Mouse (Mus musculus): ENCODE results near the gene Frem1. TPM values are rescaled to one million over a fixed set of nuclear protein-coding genes. Genes with fewer than 3 reads are reported as not detected.
A peak's percentile ranks its signal among the peaks of the same experiment; 100 is the strongest.

The Frem1 gene
- total RNA-seq, 2 experiments from 2014 or later = 0.95 to 1.8 TPM

DNA sequence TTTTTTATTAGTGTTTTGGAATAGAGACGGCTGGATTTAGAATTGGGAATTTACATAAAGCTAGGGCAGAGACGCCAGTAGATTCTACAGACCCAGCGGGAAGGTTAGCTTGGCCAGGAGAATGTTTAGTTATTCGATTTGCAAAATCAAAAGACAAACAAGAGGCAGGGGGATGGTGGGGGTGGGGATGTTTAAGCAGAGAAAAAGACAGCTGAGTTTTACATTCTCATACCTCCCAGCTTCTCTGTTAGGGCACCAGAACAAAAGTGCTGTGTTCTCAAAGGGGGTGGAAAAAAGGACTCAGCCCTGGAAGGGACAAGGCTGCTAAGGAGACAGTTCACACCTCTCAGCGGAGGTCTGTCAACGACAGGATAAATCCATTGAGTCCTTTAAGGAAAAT is 180.0 kb downstream of the Frem1 start:
- DNase-seq = no peak

DNA sequence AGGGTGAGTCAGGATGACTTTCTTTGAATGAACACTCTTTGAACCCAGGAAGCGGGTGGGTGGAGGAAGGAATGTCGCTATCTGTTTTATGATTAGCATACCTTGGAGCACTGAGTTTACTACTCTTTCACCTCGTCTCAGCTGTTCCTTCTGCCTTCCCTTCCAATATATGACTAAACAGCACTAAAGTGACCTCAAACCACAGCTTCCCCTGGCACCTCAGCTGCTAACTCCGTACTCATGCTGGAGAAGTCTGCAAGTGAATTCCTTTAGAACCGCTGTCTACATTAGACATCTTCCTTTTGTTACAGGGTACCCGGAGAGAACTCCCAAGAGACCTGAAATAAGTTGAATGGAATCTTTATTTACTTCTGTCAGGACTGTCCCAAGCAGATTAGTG is 181.2 kb downstream of the Frem1 start:
- no peak for DNase-seq

DNA sequence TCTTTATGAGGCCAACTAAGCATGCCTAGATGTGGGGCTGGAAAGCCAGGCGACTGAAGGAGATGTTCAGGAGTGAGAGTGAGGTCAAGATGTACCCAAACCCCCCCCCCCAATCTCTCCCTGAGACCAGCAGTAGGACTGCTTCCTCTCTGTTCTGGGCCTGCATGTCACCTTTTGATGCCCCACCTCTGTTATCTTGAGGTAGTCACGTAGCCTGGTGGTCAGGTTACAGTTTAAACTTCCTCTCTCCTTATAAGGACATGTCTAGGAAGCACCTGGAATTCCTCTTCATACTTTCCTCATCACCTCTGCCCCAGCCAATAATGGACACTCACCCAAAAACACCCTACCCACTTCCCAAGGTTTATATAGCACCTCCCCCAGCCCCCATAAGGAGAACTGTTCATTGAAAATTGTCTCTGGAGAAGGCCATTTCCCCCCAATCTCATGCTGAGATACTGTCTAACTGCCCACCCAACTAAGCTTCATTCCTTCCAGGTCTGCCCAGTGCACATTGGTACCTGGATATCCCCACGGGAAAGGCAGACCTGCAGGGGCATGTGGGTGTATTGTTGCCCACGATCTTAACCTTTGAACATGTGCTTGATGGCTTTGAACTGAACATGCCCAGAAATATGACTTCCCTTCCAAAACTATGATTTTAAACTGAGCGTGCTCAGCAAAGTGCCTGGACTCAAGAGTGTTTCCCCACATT is 184.3 kb downstream of the Frem1 start:
- DNase-seq = no peak

DNA sequence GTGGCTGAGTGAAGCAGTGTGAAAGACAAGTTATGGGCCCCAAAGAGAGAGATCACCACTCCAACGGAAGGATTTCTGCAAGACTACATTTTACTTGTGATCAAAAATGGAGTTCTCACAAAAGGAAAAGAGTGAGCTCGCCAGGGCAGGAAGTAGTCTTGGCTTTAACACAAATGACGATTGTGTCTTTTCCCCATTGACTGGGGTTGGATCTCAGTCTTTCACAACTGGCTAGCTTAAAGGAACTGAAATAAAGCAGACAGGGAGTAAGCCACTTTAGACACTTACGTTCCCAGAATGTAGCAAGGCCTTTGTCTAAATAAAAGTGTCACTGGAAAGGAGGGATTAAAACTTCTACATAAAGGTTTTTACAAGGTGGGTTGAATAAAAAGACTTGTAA is 185.0 kb downstream of the Frem1 start:
- DNase-seq = no peak

DNA sequence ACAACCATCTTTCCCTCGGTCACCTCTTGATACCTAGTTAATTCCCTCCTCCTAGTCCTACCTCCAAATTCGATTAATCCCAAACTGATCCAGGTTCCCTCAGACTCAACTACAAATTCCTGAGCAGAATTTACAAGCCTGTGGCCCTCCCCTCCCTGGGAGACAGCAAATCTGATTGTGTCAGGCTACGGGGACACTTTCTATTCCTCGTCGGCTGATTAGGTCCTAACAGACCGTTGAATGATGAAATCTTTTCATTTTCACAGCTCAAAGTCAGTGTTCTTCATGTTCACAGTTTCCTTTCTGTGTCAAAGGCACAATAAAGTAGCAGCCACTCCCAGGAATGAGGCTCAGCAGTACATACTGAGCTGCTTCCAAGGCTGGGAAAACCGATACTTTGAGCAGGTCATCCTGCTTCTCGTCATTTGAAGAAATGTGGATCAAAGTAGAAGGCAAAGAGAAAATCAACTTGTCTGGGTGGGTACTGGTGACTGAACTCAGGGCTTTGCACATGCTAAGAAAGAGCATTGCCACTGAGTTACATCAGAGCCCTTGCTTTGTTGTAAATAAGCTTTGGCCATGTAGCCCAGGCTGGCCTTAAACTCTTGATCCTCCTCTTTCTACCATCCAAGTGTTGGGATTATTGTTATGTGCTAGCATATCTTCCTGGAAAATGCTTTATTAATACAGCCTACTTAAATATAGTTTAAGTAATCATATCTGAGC is 187.0 kb downstream of the Frem1 start:
- DNase-seq = no peak

DNA sequence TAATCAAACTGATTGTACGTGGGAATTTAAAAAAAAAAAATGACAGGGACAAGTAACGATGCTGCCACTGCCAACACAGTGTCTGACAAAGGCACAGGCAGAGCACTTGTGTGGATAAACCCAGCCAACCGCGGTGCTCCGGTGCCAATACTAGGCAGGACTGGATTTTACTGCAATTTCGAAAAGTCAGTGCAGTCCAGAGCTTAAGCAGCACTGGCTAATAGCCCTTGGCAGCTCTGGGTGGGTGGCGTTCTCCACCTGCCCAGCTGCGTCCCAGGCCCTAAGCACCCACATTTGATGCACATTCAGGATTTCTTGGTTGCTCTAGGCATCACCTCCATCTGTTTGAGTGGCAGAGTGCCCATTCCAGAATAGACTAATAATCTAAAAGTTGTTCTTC is 188.8 kb downstream of the Frem1 start:
- DNase-seq = no peak

DNA sequence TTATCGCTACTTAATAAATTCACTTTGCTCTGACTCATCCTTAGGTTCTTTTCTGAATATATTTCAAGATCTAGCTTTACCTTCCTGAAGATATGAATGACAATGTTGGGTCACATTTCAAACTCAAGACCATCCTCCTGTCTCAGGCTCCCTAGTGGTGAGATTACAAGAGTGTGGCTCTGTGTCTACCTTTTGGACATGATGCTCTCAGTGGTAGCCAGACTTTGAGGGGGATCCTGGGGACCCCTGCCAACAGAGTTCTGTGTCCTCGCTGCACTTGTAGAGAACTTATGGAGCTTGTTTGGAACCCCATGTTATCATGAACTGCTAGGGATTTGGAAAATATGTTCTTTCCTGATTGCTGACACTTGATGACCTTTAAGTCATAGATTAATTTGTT is 190.7 kb downstream of the Frem1 start:
- no peak for DNase-seq

DNA sequence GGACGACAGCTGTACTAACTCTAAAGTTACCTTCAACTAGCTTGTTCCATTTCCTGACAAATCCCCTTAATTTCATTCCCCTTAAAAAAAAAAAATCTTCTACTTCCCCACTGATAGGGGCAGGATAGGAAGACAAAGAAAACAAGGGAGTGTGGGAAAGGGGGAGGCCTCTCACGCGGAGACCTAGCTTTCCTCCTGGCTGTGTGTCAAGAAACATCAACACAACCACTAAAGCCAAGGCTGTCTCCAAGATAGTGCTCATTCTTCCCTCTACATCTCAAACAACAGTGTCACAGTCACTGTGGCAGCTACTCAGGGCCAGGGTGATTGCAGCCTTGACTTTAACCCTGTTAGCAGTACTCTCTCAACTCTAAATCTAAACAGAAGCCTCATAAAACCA is 191.6 kb downstream of the Frem1 start:
- DNase-seq = peak in 1 of 2 experiments; percentile 10

DNA sequence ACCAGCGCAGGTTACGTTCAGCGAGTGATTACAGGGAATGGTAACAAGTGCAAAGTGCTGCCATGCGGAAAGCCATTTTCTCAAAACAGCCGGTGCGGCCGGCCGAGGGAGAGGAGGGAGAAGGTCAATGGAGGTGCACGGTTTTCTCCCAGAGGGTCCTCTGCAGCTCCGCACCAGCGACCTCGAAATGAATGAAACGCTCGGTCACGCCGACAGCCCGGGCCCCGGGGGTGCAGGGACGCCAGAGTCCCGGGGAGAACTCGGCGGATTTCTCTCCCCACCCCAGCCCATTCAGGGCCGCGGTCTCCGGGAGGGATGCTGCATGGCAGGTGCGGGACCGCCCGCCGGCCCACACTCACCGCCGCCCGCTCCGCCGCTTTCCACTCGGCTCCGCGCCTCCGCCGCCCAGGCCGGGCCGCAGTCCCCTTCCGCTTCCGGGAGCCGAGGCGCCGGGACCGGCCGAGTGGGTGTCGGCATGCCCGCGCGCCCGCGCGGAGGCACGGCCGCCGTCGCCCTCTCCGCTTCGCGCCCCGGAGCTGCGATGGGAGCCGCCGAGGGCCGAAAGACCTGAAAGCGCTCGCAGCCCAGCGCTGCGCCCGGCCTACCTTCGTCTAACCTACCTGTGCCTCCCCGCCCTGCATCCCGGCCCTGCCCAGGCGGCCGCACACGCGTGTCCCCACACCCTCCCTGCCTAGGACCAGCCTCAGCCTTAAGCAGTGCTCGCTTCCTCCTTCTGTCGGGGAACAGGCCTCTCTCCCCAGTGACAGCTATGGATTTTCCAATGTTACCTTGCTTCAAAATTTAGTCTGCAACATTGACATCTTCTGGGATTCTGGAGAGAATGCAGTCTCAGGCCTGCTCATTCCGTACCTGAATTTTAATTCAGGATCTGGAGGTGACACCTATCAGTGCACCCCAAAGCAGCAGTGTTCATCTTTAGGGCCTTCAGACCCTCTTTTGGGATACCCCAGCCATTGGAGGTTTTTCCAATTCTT is 192.7 kb downstream of the Frem1 start, which contains the start of gene Zdhhc21:
Gene Zdhhc21, minus strand, starts transcription at position 828 of the 995 bp plus-strand sequence.
- peak; percentile 89 for DNase-seq

- DNase-seq = no peak
These were observed 193.6 kb downstream of the Frem1 start for GRCm38 (mm10) chr4:82858431-82859010.

- no peak for DNase-seq
These were observed 195.2 kb downstream of the Frem1 start for GRCm38 (mm10) chr4:82856986-82857385.

GRCm38 (mm10) chr4:82853809-82854208 is 198.3 kb downstream of the Frem1 start:
- no peak for DNase-seq

DNA sequence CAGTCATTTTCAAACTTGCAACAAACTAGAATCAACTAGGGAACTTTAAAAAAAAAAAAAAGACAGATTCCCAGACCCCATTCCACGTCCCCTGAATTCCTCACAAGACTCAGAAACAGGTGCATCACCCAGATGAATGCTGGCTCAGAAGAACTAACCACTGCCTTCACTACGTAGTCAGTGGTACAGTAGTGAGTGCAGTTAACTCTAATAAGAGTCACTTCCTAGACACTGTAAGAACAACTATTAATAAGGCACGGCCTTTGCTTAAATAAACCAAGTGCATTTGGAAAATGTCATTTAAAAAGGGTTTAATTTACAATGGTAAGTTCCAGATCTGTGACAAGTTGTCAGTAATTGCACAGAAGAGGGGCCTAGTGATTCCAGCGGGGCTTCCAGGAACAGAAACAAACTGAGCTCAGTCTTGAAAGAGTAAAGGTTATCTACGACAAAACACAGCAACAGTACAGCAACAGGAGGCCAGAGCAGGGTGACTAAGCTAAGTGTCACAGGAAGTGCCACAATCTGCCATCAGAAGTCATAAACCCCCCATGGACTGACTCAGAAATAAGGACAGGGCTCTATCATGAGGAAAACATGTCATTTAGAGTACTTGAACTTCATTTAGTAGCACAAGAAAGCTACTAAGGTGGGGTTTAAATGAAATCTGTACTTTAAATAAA is 203.4 kb downstream of the Frem1 start:
- peak; percentile 25 to 26 for DNase-seq

Other genes starting within 250 kb of the Frem1 start
- gene Zdhhc21, start 192.4 kb downstream of the Frem1 start, total RNA-seq (2021) = 10 to 100 TPM; 19.0 to 20.3 TPM
- not detected for gene Cer1, start 167.2 kb downstream of the Frem1 start, total RNA-seq (2021)

Measured in adrenal gland, postnatal 36 days (tissue).